Mouse (Mus musculus) testis, postnatal 10 days (tissue): ENCODE measurements around the gene Bard1.

ENCODE experiments used
- DNase-seq: peaks from one replicate; pipeline ENCODE4 v3.0.0; 2021; ENCODE audit warnings: low spot score

Bard1 gene

GRCm38 (mm10) chr1:71102344-71103173 lies at the start of gene Bard1:
Gene Bard1 (minus strand): TSS chr1:71103146.
- peak; percentile 96 for DNase-seq

DNA sequence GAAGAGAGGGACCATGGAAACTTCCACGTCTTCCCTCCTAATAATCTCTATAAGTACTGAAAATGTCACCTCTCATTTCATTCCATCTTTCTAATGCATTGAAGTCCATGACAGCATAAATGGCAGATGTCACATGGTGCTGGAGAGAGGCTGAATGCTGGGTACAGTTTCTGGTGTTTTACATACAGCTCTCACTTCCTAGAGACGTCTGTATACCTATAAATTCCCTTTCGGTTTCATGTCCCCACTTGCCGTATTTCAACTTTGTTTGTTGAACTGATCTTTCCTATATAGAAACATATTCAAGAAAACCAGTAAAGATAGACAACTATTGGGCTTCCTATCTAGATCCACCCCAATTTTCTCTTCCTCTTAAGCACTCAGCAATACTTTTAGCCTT lies 24.2 kb upstream of the Bard1 start:
- no peak for DNase-seq

DNA sequence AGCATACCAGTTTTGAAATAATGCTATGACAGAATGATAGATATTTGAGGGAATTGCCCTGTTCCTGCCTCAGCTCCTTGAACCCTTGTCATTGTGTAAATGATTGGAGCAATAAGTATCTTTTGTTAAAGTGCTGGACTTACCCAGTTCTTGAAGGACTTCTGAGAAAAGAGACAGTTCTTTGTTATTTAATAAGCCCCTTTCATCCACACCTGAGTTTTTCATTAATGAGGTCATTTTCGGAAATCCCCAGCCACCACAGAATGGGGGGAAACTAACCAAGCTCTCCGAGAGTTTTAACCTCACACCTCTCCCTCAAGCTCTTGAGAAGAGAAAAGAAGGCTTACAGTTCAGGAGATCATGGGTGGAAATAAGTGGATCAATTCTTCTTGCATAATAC lies 15.6 kb upstream of the Bard1 start:
- no peak for DNase-seq

DNA sequence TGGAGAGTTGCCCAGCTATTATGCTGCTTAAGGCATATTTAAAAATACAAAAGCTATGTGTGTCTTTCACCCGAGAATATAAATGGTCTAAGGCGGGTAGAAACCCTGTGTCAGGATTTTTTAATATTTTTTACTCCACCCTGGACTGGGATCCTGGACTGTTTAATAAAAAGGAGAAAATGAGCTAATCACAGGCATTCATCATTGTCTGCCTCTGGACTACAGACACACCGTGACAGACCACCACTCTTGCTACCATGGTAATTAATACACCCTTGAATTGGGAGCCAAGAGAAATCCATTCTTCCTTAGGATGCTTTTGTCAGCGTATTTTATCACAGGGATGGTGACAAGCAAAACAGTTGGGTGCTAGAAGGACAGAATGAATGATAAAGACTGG lies 14.3 kb upstream of the Bard1 start:
- no peak for DNase-seq

GRCm38 (mm10) chr1:71115781-71116180 lies 12.8 kb upstream of the Bard1 start:
- no peak for DNase-seq

DNA sequence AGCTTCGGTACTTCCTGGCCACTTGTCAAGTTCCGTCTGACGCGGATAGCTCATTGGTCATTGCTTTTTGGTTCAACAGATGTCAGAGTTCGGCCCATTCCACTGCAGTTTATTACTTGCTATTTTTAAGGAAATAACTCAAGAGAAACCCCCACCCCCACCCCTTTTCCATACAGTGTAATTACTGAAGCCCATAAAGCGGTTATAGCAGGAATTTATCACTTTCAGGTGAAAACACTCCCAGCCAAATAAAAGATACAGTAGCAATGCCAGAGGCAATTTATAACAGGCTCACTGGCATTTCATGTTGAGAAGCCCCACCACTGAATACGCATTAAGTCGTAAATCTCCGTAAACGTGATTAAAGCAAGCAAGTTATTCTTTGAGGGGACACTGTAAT lies 6.9 kb upstream of the Bard1 start:
- no peak for DNase-seq

GRCm38 (mm10) chr1:71106127-71106526 lies 3.2 kb upstream of the Bard1 start:
- DNase-seq: no peak

GRCm38 (mm10) chr1:71105724-71106123 lies 2.8 kb upstream of the Bard1 start:
- no peak for DNase-seq

- no peak for DNase-seq
These were observed 373 bp upstream of the Bard1 start for GRCm38 (mm10) chr1:71103174-71103864.

- DNase-seq: no peak
These were observed 1.5 kb downstream of the Bard1 start for GRCm38 (mm10) chr1:71101369-71101970.

- DNase-seq: no peak
These were observed 2.2 kb downstream of the Bard1 start for GRCm38 (mm10) chr1:71100591-71101368.

DNA sequence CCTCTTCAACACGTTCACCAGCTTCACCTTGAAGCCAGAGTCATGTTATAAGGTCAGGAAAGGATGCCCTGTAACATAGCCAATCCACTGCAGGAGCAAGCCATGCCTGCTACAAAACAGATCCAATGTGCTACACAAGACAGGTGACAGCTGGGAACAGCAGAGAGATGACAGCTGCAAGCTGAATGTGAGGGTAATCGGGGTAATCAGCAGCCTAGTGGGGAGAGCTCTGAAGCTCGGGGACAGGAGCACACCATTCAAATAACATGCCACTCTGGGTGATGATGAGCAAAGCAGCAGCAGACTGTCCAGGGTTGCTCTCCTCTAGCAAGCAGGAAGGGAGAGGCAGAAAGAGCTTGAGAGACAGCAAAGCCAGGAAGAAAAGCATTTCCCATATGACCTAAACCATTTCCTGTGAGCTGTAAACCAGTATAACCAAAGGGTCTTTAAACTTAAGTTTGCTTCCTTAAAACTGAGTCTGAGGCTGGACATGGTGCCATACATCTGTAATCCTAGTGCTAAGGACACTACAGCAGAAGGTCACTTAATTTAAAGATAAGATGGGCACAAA lies 2.9 kb downstream of the Bard1 start:
- DNase-seq: no peak

DNA sequence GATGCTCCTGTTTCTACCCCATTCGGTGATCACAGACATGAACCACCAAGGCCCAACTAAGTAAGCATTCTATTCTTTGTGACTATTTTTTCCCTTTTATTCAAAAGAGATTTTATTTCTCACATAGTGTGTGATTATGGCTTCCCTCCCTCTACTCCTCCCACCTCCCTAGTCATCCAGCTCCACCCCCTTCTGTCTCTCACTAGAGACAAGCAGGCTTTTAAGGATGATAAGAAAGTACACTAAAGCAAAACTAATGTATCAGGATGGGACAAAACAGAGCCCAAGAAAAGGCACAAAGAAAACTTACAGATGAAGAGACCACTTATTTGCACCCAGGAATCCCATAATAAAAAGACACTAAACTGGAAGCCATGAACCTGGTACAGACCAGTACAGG lies 6.9 kb downstream of the Bard1 start:
- DNase-seq: no peak

- no peak for DNase-seq
These were observed 7.6 kb downstream of the Bard1 start for GRCm38 (mm10) chr1:71095211-71095805.

GRCm38 (mm10) chr1:71075651-71076050 lies 27.3 kb downstream of the Bard1 start:
- DNase-seq: no peak

- DNase-seq: no peak
These were observed 32.2 kb downstream of the Bard1 start for GRCm38 (mm10) chr1:71070771-71071170.

DNA sequence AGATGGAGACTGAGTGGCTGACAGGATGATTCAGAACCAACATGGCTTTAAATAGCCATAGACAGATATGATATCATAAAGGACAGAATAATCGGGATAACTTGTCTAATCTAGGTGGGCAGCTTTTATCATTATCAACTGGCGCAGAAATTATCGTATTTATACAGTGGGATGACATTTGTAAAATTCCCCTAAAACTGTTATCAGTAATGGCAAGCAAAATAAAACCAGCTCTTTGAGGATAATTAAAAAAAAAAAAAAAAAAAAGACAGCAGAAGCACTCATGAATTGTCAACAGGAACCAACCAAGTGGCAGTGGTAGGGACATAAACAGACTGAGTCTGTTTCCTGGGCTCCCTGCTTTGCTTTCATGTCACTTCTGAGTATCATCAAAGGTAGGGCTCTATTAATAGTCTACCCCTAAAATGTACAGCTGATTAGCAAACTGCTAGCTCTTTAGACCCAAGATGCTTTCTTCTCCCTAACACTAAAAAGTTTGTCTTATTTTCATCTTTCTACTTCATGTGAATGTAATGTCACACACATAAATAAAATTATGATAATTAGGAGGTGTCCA lies 34.1 kb downstream of the Bard1 start:
- DNase-seq: no peak

- DNase-seq: no peak
These were observed 39.0 kb downstream of the Bard1 start for GRCm38 (mm10) chr1:71063885-71064492.

- no peak for DNase-seq
These were observed 46.8 kb downstream of the Bard1 start for GRCm38 (mm10) chr1:71056143-71056542.

DNA sequence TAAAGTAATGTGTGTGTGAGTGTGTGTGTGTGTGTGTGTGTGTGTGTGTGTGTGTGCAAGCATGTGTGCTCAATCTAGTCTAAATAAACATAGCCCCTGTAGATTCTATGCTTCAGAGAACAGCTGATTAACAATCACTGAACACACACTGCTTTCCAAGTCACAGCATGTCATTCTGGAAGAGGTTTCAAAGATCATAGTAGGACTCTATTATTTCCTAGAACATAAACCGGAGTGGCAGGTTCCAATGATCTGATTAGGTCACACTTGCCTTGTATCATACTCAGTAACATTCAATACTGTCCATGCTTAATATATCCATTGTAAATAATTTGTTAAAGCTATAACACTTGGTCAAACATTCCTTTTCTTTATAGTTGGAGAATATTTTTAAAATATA lies 47.5 kb downstream of the Bard1 start:
- no peak for DNase-seq

- DNase-seq: no peak
These were observed 50.2 kb downstream of the Bard1 start for GRCm38 (mm10) chr1:71052756-71053155.
